Mouse (Mus musculus) limb, embryonic 14.5 days (tissue): ENCODE results near the gene Txk. TPM values are rescaled to one million over a fixed set of nuclear protein-coding genes. Genes with fewer than 3 reads are reported as not detected.

ENCODE experiments used
- ATAC-seq: fragments of 200-750 bp; cut with Nextera tagmentation; 2 replicates; pipeline ENCODE4 v1.8.0; 2017; ENCODE audit warnings: low read depth, moderate number of reproducible peaks, moderate TSS enrichment; ENCODE audit not compliant: low FRiP score
- DNase-seq: peaks from one replicate; pipeline ENCODE4 v3.0.0-alpha.2; 2015; ENCODE audit warnings: low spot score
- H3K27ac ChIP-seq: fragments of 300-500 bp; sonication (generic); replicated peaks from 2 replicates; pipeline ENCODE4 v1.5.1; 2014; ENCODE audit warnings: low read depth, mild to moderate bottlenecking, low read length, moderate library complexity, mixed read lengths
- H3K27me3 ChIP-seq: fragments of 300-500 bp; sonication (generic); 2 replicates; pipeline ENCODE4 v1.6.1; 2014; ENCODE audit warnings: low read length, mixed read lengths; ENCODE audit not compliant: control insufficient read depth, insufficient read depth
- H3K36me3 ChIP-seq: fragments of 300-500 bp; sonication (generic); 2 replicates; pipeline ENCODE4 v1.6.1; 2014; ENCODE audit warnings: mild to moderate bottlenecking, low read length, moderate library complexity, mixed read lengths; ENCODE audit not compliant: control insufficient read depth, insufficient read depth
- H3K4me1 ChIP-seq: fragments of 300-500 bp; sonication (generic); 2 replicates; pipeline ENCODE4 v1.6.1; 2014; ENCODE audit warnings: antibody characterized with exemption, low read length, mixed read lengths; ENCODE audit not compliant: control insufficient read depth, insufficient read depth
- H3K4me2 ChIP-seq: fragments of 300-500 bp; sonication (generic); replicated peaks from 2 replicates; pipeline ENCODE4 v1.6.1; 2014; ENCODE audit warnings: low read depth, mild to moderate bottlenecking, low read length, moderate library complexity; ENCODE audit not compliant: severe bottlenecking
- H3K4me3 ChIP-seq: fragments of 300-500 bp; sonication (generic); replicated peaks from 2 replicates; pipeline ENCODE4 v1.5.1; 2014; ENCODE audit warnings: low read length
- H3K9ac ChIP-seq: fragments of 300-500 bp; sonication (generic); 2 replicates; pipeline ENCODE4 v1.6.1; 2014; ENCODE audit warnings: mild to moderate bottlenecking, low read depth, low read length, moderate library complexity; ENCODE audit not compliant: severe bottlenecking
- H3K9me3 ChIP-seq: fragments of 300-500 bp; sonication (generic); 2 replicates; pipeline ENCODE4 v1.6.1; 2016; ENCODE audit warnings: low read length; ENCODE audit not compliant: control insufficient read depth
- POLR2A ChIP-seq: fragments of 200-500 bp; IDR thresholded peaks from 2 replicates; pipeline ENCODE4 v1.8.0; 2012; ENCODE audit warnings: inconsistent platforms, mild to moderate bottlenecking, moderate library complexity, borderline replicate concordance; ENCODE audit not compliant: insufficient read depth, insufficient read length; ENCODE audit errors: extremely low read depth
- WGBS: fragments of 180-500 bp; shearing (Covaris S2); extraction: QIAGEN DNeasy Blood & Tissue Kit; methylation state at CpG from one replicate; pipeline ENCODE4 v1.1.7; 2014; 5-methylcytosine and 5-hydroxymethylcytosine counted together
- polyA plus RNA-seq, 2 experiments: library from polyadenylated mRNA; depleted of rRNA in 1 of 2; stranded (reverse) in 1 of 2; unstranded in 1 of 2; fragments of >200 nt; fragmentation: Nextera tagmentation in 1 of 2; extraction: Ambion mirVana in 1 of 2; gene quantifications; 2 replicates each; pipeline versions ENCODE4 v1.2.1 to v1.2.3; 2012 to 2014

Txk gene
- polyA plus RNA-seq, 2 experiments: 0.13 to 0.17 TPM

GRCm38 (mm10) chr5:72706095-72706494 is 46.5 kb downstream of the Txk start:
- Histone ChIP-seq H3K4me2 (no peak overlapping the region), H3K9me3 (no peaks in the 10 kb centered on the region), H3K9ac (no peak overlapping the region), H3K4me3 (no peak overlapping the region), H3K27ac (no peak overlapping the region), H3K27me3 (no peaks in the 10 kb centered on the region), H3K36me3 (no peaks in the 10 kb centered on the region), H3K4me1 (peaks cover 11% of the 10 kb centered on the region; the same call in 1 of the 2 replicates)
- 0 out of 2 replicates have a peak, but pooled peaks have one; percentile 31 for ATAC-seq
- no peak for DNase-seq
- 52% methylated on average over 10 of the region's 10 CpGs for WGBS
- no peak for TF ChIP-seq POLR2A

- Histone ChIP-seq H3K9me3 (no peaks in the 10 kb centered on the region), H3K4me2 (no peak overlapping the region), H3K9ac (no peak overlapping the region), H3K4me3 (no peak overlapping the region), H3K36me3 (no peaks in the 10 kb centered on the region), H3K27me3 (no peaks in the 10 kb centered on the region), H3K4me1 (peaks cover 22% of the 10 kb centered on the region), H3K27ac (peak overlapping the region; percentile 58; the same call in 1 of the 2 replicates)
- ATAC-seq (peak; percentile 82), DNase-seq (peak; percentile 68)
- TF ChIP-seq POLR2A: no peak
These were observed 50.4 kb downstream of the Txk start for GRCm38 (mm10) chr5:72702202-72702601.

- DNase-seq: peak; percentile 11
- no peak overlapping the region for H3K9ac ChIP-seq
- 27% methylated on average over 2 of the region's 2 CpGs for WGBS
- no peak overlapping the region for H3K4me2 ChIP-seq
- H3K27me3 ChIP-seq: no peaks in the 10 kb centered on the region
- H3K9me3 ChIP-seq: no peaks in the 10 kb centered on the region
- no peak overlapping the region for H3K4me3 ChIP-seq
- H3K4me1 ChIP-seq: peaks cover 15% of the 10 kb centered on the region
- ATAC-seq: no peak
- no peak for TF ChIP-seq POLR2A
- H3K36me3 ChIP-seq: no peaks in the 10 kb centered on the region
- 0 out of 2 replicates have a peak overlapping the region, but pooled peaks have one; percentile 0 for H3K27ac ChIP-seq
These were observed 53.1 kb downstream of the Txk start for GRCm38 (mm10) chr5:72699500-72699818.

- TF ChIP-seq POLR2A: no peak
- 0 out of 2 replicates have a peak overlapping the region, but pooled peaks have one; percentile 0 for H3K27ac ChIP-seq
- ATAC-seq: no peak
- H3K4me2 ChIP-seq: no peak overlapping the region
- no peaks in the 10 kb centered on the region for H3K27me3 ChIP-seq
- no peak for DNase-seq
- H3K4me1 ChIP-seq: peaks cover 15% of the 10 kb centered on the region
- H3K4me3 ChIP-seq: no peak overlapping the region
- no peaks in the 10 kb centered on the region for H3K36me3 ChIP-seq
- no peaks in the 10 kb centered on the region for H3K9me3 ChIP-seq
- WGBS: 68% methylated on average over 7 of the region's 7 CpGs
- no peak overlapping the region for H3K9ac ChIP-seq
These were observed 53.6 kb downstream of the Txk start for GRCm38 (mm10) chr5:72698818-72699499.

GRCm38 (mm10) chr5:72698343-72698742 is 54.2 kb downstream of the Txk start:
- ATAC-seq (no peak), DNase-seq (no peak)
- WGBS: 66% methylated on average over 3 of the region's 3 CpGs
- H3K36me3 ChIP-seq: no peaks in the 10 kb centered on the region
- H3K27me3 ChIP-seq: no peaks in the 10 kb centered on the region
- H3K9me3 ChIP-seq: no peaks in the 10 kb centered on the region
- no peak overlapping the region for H3K4me2 ChIP-seq
- no peak for TF ChIP-seq POLR2A
- peaks cover 15% of the 10 kb centered on the region for H3K4me1 ChIP-seq
- no peak overlapping the region for H3K27ac ChIP-seq
- no peak overlapping the region for H3K9ac ChIP-seq
- no peak overlapping the region for H3K4me3 ChIP-seq

- no peak for ATAC-seq
- no peaks in the 10 kb centered on the region for H3K27me3 ChIP-seq
These were observed 56.1 kb downstream of the Txk start for GRCm38 (mm10) chr5:72696491-72696890.

More at GRCm38 (mm10) chr5:72696491-72696890, 56.1 kb downstream of the Txk start:
- H3K9ac ChIP-seq: no peak overlapping the region
- H3K9me3 ChIP-seq: no peaks in the 10 kb centered on the region
- H3K36me3 ChIP-seq: no peaks in the 10 kb centered on the region
- peaks cover 11% of the 10 kb centered on the region; the same call in 1 of the 2 replicates for H3K4me1 ChIP-seq
- DNase-seq: no peak
- H3K4me3 ChIP-seq: no peak overlapping the region
- H3K27ac ChIP-seq: no peak overlapping the region
- H3K4me2 ChIP-seq: no peak overlapping the region
- no peak for TF ChIP-seq POLR2A
- 79% methylated on average over 13 of the region's 13 CpGs for WGBS
